Mouse (Mus musculus) hindbrain, embryonic 15.5 days (tissue): ENCODE results near the gene Dclk1. TPM values are rescaled to one million over a fixed set of nuclear protein-coding genes. Genes with fewer than 3 reads are reported as not detected.

Source experiments
- ATAC-seq: fragments of 200-750 bp; cut with Nextera tagmentation; 2 replicates; pipeline ENCODE4 v1.8.0; 2017; ENCODE audit warnings: low read depth, moderate number of reproducible peaks, moderate TSS enrichment; ENCODE audit not compliant: low FRiP score
- H3K27ac ChIP-seq: fragments of 300-500 bp; sonication (generic); replicated peaks from 2 replicates; pipeline ENCODE4 v1.5.1; 2015; ENCODE audit warnings: mild to moderate bottlenecking, inconsistent platforms
- H3K27me3 ChIP-seq: fragments of 300-500 bp; sonication (generic); 2 replicates; pipeline ENCODE4 v1.6.1; 2015; ENCODE audit warnings: control low read depth, inconsistent platforms
- H3K36me3 ChIP-seq: fragments of 300-500 bp; sonication (generic); 2 replicates; pipeline ENCODE4 v1.6.1; 2015; ENCODE audit warnings: control low read depth, inconsistent platforms
- H3K4me1 ChIP-seq: fragments of 300-500 bp; sonication (generic); replicated peaks from 2 replicates; pipeline ENCODE4 v1.6.1; 2015; ENCODE audit warnings: control low read depth, inconsistent platforms
- H3K4me2 ChIP-seq: fragments of 300-500 bp; sonication (generic); 2 replicates; pipeline ENCODE4 v1.6.1; 2015; ENCODE audit warnings: moderate library complexity, mild to moderate bottlenecking, inconsistent platforms
- H3K4me3 ChIP-seq: fragments of 300-500 bp; sonication (generic); 2 replicates; pipeline ENCODE4 v1.5.1; 2015; ENCODE audit warnings: mild to moderate bottlenecking, inconsistent platforms
- H3K9ac ChIP-seq: fragments of 300-500 bp; sonication (generic); 2 replicates; pipeline ENCODE4 v1.6.1; 2015; ENCODE audit warnings: inconsistent platforms
- H3K9me3 ChIP-seq: fragments of 300-500 bp; sonication (generic); 2 replicates; pipeline ENCODE4 v1.6.1; 2016; ENCODE audit warnings: control low read depth, inconsistent platforms
- WGBS: fragments of 180-500 bp; shearing (Covaris S2); methylation state at CpG from one replicate; pipeline ENCODE4 v1.1.7; 2015; 5-methylcytosine and 5-hydroxymethylcytosine counted together
- polyA plus RNA-seq: library from polyadenylated mRNA; unstranded; fragments of >200 nt; fragmentation: Nextera tagmentation; extraction: Ambion mirVana; gene quantifications from 2 replicates; pipeline ENCODE4 v1.2.1, GENCODE M21; 2015

The Dclk1 gene
- polyA plus RNA-seq, 1 experiment from 2014 or later = 266 TPM

DNA sequence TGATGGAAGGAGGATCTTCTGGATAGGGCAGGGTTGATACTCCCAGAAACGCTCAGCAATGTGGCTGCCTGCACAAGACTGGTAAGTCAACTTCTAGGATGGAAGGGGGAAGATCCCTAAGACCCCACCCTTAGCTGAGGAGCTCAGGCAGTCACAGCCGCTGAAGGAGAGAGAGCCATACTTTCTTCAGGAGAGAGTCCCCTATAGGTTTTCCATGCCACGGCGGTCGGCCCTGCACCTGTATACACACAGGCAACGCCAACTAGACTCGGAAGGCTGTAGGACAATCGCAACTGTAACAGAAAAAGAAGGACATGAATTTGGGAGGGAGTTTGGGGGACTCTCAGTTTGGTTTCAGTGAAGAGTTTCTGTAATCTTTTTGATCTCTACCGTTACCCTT lies 310.9 kb downstream of the Dclk1 start:
- ATAC-seq = no peak
- no peak overlapping the region for H3K4me3 ChIP-seq
- no peak overlapping the region for H3K4me2 ChIP-seq
- whole genome bisulfite sequencing = 93% methylated on average over 9 of the region's 9 CpGs
- no peaks in the 10 kb centered on the region for H3K4me1 ChIP-seq
- no peak overlapping the region for H3K9ac ChIP-seq
- H3K27ac ChIP-seq = no peak overlapping the region
- H3K9me3 ChIP-seq = no peaks in the 10 kb centered on the region
- no peaks in the 10 kb centered on the region for H3K27me3 ChIP-seq
- no peaks in the 10 kb centered on the region for H3K36me3 ChIP-seq

DNA sequence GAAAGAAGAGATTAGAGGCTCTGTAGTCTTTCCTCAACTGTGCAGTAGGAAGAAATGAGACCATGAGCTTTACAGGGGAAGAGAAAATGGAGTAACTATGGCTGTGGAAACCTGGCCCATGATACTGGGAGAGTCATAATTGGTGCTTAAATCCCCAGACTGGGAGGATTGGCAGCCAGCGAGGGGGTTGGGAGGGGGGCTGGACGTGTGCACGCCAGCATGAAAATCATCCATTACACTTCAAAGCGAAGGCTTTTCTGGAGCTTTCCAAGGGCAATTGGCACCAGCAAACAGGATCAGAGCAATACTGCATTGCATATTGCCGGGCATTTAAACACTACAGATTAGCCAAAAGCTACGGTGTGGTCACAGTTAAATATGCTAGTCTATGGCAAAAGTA lies 313.7 kb downstream of the Dclk1 start:
- Histone ChIP-seq H3K4me2 (no peak overlapping the region), H3K9me3 (no peaks in the 10 kb centered on the region), H3K27me3 (no peaks in the 10 kb centered on the region), H3K4me1 (no peaks in the 10 kb centered on the region), H3K27ac (no peak overlapping the region), H3K4me3 (no peak overlapping the region), H3K9ac (no peak overlapping the region), H3K36me3 (no peaks in the 10 kb centered on the region)
- no peak for ATAC-seq
- WGBS = 74% methylated on average over 6 of the region's 6 CpGs

DNA sequence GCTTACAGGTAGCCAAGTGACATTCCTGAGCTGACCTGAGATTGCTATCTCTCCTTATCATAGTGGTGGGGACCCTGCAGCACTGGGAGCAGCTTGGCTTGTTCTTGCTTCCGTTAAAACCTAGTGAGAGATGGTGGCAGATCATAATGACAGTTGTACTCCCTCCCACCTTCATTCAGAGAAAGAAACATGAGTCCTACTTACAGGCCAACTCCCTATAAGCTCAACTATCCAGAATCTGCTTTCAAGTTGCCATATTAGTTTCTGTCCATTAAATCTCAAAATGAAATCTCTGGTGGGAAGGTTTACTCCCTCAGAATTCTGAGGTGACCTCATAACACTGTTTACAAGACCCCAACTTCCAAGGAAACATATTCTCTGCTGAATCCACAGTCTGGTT lies 316.4 kb downstream of the Dclk1 start:
- no peaks in the 10 kb centered on the region for H3K4me1 ChIP-seq
- H3K4me2 ChIP-seq = no peak overlapping the region
- WGBS = 75% methylated on average over 1 of the region's 1 CpGs
- H3K4me3 ChIP-seq = no peak overlapping the region
- no peaks in the 10 kb centered on the region for H3K36me3 ChIP-seq
- no peaks in the 10 kb centered on the region for H3K9me3 ChIP-seq
- no peak overlapping the region for H3K27ac ChIP-seq
- no peaks in the 10 kb centered on the region for H3K27me3 ChIP-seq
- no peak for ATAC-seq
- H3K9ac ChIP-seq = no peak overlapping the region

DNA sequence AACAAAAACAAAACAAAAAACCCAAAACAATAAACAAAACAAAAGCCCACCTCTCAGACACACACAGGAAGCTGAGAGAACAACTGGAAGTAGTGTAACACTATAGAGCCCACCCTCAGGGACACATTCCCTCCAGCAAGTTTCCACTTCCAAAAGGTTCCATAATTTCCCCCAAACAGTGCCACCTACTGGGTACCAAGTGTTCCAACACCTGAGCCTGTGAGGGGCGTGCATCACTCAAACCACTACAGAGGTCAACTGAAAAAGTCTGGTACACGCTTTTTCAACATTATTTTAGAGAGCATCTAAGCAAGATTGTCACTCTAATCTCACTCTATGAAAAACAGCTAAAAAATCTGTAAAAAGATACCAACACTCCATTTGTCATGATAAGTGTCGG lies 325.3 kb downstream of the Dclk1 start:
- Histone ChIP-seq H3K9me3 (no peaks in the 10 kb centered on the region), H3K27ac (no peak overlapping the region), H3K4me3 (no peak overlapping the region), H3K4me1 (peaks cover 17% of the 10 kb centered on the region), H3K27me3 (no peaks in the 10 kb centered on the region), H3K36me3 (no peaks in the 10 kb centered on the region), H3K9ac (no peak overlapping the region), H3K4me2 (no peak overlapping the region)
- 96% methylated on average over 3 of the region's 3 CpGs for WGBS
- ATAC-seq = no peak

DNA sequence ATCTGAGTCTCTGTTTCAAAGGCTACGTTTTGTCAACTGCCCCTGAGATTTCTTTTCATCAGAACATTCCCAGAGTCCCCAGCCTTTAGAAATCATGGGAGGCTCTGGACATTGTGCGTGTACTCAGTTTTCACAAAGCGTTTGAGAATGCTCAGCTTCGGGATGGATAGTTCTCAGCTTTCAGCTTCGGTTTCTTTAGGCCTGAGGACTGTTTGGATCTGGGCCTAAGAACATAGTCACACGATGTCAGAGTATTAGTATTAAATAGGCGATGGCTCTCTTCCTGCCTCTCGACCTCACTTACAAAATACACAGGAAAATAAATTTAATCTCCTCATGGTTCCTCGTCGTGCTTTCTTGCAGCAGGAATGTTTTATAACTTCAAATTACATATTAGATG lies 327.4 kb downstream of the Dclk1 start:
- ATAC-seq = no peak
- Histone ChIP-seq H3K9me3 (no peaks in the 10 kb centered on the region), H3K27me3 (no peaks in the 10 kb centered on the region), H3K4me1 (peaks cover 19% of the 10 kb centered on the region), H3K27ac (no peak overlapping the region), H3K4me2 (no peak overlapping the region), H3K36me3 (no peaks in the 10 kb centered on the region), H3K9ac (no peak overlapping the region), H3K4me3 (no peak overlapping the region)
- 60% methylated on average over 10 of the region's 10 CpGs for WGBS

DNA sequence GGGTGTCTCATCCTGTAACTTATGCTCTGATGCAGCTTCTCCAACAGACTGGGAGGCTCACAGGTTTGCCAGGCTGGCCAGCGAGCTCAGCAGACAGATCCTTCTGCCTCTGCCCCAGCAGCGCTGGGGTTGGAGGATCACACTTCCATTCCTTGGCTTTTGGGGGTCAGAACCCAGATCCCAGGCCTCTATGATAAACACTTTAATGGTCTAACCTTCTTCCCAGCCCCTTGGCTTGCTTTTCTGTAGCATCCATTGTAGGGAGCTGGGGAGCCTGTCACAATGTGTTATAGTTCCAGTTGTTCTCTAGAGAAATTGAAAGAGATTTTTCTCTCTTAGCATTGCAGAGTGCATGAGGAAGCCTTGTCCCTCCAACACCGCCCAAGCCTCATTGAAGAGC lies 328.9 kb downstream of the Dclk1 start:
- H3K4me3 ChIP-seq = no peak overlapping the region
- ATAC-seq = no peak
- no peak overlapping the region for H3K9ac ChIP-seq
- no peaks in the 10 kb centered on the region for H3K27me3 ChIP-seq
- 0 out of 2 replicates have a peak overlapping the region, but pooled peaks have one; percentile 36 for H3K27ac ChIP-seq
- no peaks in the 10 kb centered on the region for H3K36me3 ChIP-seq
- H3K4me2 ChIP-seq = no peak overlapping the region
- no peaks in the 10 kb centered on the region for H3K9me3 ChIP-seq
- H3K4me1 ChIP-seq = peaks cover 19% of the 10 kb centered on the region
- 90% methylated on average over 3 of the region's 3 CpGs for WGBS

DNA sequence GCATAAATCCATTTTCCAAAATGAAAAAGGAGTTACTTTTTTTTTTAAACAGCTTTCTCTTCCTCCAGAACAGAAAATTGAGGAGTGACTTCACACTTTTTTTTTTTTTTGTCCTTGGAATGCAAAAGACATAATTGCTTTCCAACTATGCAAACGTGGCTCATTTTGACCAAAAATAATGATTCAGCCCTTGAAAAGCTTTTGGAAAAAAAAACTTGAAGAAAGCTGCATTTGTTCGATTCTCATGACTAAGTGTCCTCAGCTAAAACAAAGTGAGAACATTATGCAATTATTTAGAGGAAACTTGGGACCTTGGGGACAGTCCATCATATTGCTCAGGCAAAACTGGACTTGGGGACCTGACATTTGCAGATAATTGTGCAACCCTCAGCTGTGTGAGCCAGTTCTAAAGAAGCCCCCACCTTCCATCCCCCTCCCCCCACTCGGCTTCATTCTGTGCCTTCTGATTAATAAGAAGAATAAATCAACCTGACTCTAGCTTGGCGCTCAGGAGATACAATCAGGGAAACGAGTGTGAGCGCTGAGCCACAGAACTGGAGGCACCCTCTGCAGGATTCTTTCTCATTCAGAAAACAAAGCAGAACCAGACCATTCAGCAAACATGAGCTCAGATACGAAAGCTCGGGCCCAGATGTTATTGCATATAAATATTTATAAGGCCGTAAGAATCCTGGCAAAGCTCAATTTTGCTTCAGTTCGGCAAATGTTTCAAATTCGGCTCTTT lies 329.6 kb downstream of the Dclk1 start:
- 23% methylated on average over 11 of the region's 11 CpGs for WGBS
- no peak overlapping the region for H3K9ac ChIP-seq
- no peaks in the 10 kb centered on the region for H3K36me3 ChIP-seq
- peaks cover 19% of the 10 kb centered on the region for H3K4me1 ChIP-seq
- ATAC-seq = peak; percentile 77
- H3K9me3 ChIP-seq = no peaks in the 10 kb centered on the region
- H3K4me2 ChIP-seq = peak overlapping the region; percentile 16; the same call in 1 of the 2 replicates
- no peaks in the 10 kb centered on the region for H3K27me3 ChIP-seq
- H3K27ac ChIP-seq = peak overlapping the region; percentile 72
- no peak overlapping the region for H3K4me3 ChIP-seq

DNA sequence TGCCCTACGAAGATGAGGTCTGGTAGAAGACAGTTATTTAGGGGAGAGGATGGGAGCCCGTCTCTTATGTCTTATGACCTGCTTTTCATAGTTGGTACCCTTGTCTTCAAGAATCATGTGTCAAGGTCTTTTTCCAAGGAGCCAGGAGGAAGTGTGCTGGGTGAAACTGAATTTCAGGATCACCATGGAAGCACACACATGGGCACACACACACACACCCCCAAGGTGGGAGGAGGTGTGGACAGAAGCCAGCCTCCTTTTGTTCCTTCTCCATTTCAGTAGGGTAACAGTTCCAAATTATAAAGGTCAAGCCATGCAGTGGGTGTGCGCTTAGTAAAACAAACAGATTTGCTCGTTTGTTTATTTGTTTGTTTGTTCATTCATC lies 330.1 kb downstream of the Dclk1 start:
- no peaks in the 10 kb centered on the region for H3K9me3 ChIP-seq

DNA sequence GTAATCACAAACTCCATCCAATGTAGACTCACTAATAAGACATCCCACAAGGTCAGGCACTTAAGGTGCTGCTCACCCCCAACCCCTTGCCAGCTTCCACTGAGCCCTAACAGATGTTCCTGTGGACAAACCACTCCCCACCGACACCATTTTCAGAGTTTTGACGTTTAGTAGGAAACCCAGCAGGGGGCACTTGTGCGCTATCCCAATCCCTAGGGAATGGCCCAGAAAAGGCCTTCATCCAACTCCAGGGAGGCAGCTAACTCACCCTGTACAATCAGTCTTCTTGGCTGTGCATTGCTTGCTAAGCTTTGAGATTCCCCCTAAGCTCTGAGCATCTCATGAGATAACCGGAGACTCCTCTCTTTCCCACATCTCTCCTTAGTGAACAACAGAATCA lies 331.8 kb downstream of the Dclk1 start:
- peaks cover 19% of the 10 kb centered on the region for H3K4me1 ChIP-seq
- no peak overlapping the region for H3K4me3 ChIP-seq
- no peak overlapping the region for H3K9ac ChIP-seq
- H3K36me3 ChIP-seq = no peaks in the 10 kb centered on the region
- 63% methylated on average over 4 of the region's 4 CpGs for WGBS
- no peaks in the 10 kb centered on the region for H3K27me3 ChIP-seq
- H3K27ac ChIP-seq = no peak overlapping the region
- 0 out of 2 replicates have a peak, but pooled peaks have one; percentile 23 for ATAC-seq
- no peak overlapping the region for H3K4me2 ChIP-seq
- no peaks in the 10 kb centered on the region for H3K9me3 ChIP-seq

More for the DNA sequence above, 330.1 kb downstream of the Dclk1 start:
- no peak overlapping the region for H3K4me3 ChIP-seq
- H3K4me1 ChIP-seq = peaks cover 19% of the 10 kb centered on the region
- WGBS = 50% methylated on average over 4 of the region's 4 CpGs
- H3K36me3 ChIP-seq = no peaks in the 10 kb centered on the region
- H3K4me2 ChIP-seq = peak overlapping the region; percentile 16; the same call in 1 of the 2 replicates
- no peaks in the 10 kb centered on the region for H3K27me3 ChIP-seq
- H3K9ac ChIP-seq = no peak overlapping the region
- peak; percentile 48 for ATAC-seq
- peak overlapping the region; percentile 72 for H3K27ac ChIP-seq

DNA sequence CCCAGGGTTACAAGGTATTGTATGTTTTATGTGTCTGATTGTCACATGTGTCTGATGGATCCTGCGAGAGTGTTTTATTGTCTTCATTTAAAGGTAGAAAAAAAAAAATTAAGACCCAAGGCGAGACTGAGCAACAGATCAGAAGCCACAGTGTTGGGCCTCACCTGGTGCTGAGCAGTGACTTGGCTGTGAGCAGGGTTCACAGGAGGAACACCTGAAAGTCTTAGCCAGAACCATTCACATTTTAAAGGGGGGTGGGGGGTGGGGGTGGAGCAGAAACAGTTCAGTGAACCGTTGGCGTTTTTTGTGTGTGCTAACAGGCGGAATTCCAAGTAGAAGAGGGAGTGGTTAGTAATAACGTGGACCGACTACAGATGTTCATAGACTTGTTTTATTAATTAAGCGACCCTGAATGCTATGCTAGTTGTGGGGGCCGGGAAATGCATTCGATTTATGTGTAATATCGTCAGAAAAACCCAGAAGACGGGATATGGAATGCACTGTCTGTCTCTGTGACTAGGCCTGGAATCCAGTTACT lies 345.3 kb downstream of the Dclk1 start:
- 22% methylated on average over 12 of the region's 12 CpGs for WGBS
- no peaks in the 10 kb centered on the region for H3K9me3 ChIP-seq
- no peaks in the 10 kb centered on the region for H3K27me3 ChIP-seq
- peaks cover 33% of the 10 kb centered on the region for H3K4me1 ChIP-seq
- H3K36me3 ChIP-seq = no peaks in the 10 kb centered on the region
- H3K4me2 ChIP-seq = no peak overlapping the region
- H3K9ac ChIP-seq = no peak overlapping the region
- no peak overlapping the region for H3K4me3 ChIP-seq
- H3K27ac ChIP-seq = peak overlapping the region; percentile 73; the same call in 1 of the 2 replicates
- no peak for ATAC-seq

DNA sequence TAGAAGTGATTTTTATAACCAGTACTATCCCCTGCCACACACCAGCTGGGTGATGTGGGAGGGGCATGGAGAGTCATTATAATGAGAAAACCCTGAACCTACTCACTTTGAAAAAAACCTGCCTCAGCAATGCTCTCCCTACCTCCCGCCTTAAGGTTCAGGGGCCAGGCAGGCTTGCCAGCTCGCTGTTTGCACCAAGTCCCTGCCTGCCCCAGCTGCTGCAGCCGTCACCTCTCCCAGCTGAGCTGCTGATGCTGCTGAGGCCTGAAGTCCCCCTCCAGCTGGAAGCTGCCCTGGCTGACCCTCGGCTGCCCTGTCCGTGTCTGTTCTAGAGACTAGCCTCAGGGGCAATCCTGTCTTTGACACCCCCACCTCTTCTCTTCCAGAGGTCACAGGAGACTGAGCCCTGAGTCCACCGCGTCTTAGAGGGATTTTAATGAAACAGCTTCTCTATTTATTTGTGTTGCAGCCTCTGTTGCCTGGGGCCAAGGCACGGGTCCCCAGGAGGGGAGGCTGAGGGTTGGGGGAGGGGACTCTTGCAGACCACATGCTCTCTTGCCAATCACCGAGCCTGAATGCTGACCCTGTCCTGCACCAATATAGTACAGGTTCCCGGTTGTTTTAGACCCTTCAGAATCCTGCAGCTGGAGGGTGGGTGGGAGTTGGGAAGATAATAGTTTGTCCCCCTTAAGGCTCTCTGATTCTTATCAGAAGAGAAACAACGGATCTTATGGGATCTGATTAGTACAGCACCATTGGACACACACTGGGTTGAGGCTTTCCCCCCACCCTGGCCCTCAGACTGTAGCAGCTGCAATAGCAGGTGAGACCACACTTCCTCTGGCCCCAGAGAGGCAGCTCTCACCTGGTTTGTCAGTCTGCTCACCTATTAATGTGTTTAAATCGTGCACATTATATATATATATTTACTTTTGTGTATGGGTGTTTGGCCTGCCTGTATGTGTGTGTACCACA lies 346.1 kb downstream of the Dclk1 start:
- 10% methylated on average over 12 of the region's 12 CpGs for WGBS
- Histone ChIP-seq H3K9ac (peak overlapping the region; percentile 17; the same call in 1 of the 2 replicates), H3K4me2 (peak overlapping the region; percentile 5; the same call in 1 of the 2 replicates)

More for the DNA sequence above, 346.1 kb downstream of the Dclk1 start:
- no peaks in the 10 kb centered on the region for H3K27me3 ChIP-seq
- peaks cover 33% of the 10 kb centered on the region for H3K4me1 ChIP-seq
- H3K27ac ChIP-seq = peak overlapping the region; percentile 73
- no peaks in the 10 kb centered on the region for H3K9me3 ChIP-seq
- no peaks in the 10 kb centered on the region for H3K36me3 ChIP-seq
- ATAC-seq = peak; percentile 80
- no peak overlapping the region for H3K4me3 ChIP-seq
